Mouse (Mus musculus) myocyte (in vitro differentiated cells): ENCODE measurements around the gene Gm20388.

Experiments
- REST ChIP-seq: IDR thresholded peaks from one replicate; pipeline ENCODE4 v1.6.1; 2011; ENCODE audit warnings: mild to moderate bottlenecking, control low read depth, moderate library complexity; ENCODE audit not compliant: insufficient read depth, insufficient read length
- USF1 ChIP-seq: IDR thresholded peaks from one replicate; pipeline ENCODE4 v1.6.1; 2011; ENCODE audit warnings: low read depth, mild to moderate bottlenecking, control low read depth, moderate library complexity

DNA sequence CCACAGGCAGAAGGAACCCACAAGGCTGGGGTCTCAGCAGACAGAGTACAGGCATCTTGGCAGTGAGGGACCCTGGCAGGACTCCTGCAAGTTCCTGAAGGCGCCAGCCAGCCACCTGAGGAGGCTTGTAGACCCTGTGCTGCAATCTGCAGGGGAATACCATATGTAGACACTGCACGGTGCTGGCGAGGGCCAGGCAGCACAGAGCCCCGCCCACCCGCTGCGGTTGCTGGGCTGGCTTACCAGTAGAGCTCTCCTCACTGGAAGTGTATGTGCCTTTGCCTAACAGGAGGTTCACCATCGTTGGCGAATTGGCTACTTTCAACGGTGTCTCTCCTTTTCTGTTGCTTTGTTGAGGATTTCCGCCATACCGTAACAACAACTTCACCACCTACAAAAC, 2985.7 kb downstream of the Gm20388 start:
- TF ChIP-seq REST (no peak), USF1 (no peak)
